Mouse (Mus musculus) cerebellum, adult 2 months (tissue): Measurements from ENCODE around the gene Tmem52b.

Experiments
- CTCF ChIP-seq: fragments of 200-500 bp; IDR thresholded peaks from 2 replicates; pipeline ENCODE4 v1.5.1; 2011; ENCODE audit warnings: low read depth, mild to moderate bottlenecking, control low read depth, low read length, moderate library complexity, borderline replicate concordance; ENCODE audit not compliant: insufficient read depth
- POLR2A ChIP-seq: fragments of 200-500 bp; IDR thresholded peaks from 2 replicates; pipeline ENCODE4 v1.6.1; 2011; ENCODE audit warnings: low read length, control low read depth, borderline replicate concordance; ENCODE audit not compliant: insufficient read depth

- no peak for TF ChIP-seq CTCF
- no peak for TF ChIP-seq POLR2A
Observed at GRCm38 (mm10) chr6:129565257-129565656, 52.9 kb downstream of the Tmem52b start.
